Mouse (Mus musculus) layer of hippocampus, adult 8-10 months (tissue): ENCODE results near the gene Ctcf. TPM values are rescaled to one million over a fixed set of nuclear protein-coding genes. Genes with fewer than 3 reads are reported as not detected.

Experiments used
- DNase-seq, 2 experiments: peaks; one replicate each; pipeline ENCODE4 v3.0.0; 2022; ENCODE audit warnings: low spot score in 2 of 2
- total RNA-seq, 4 experiments: library from RNA; stranded (reverse); gene quantifications; 2 replicates each; pipeline ENCODE4 v1.2.4; 2022

Ctcf gene
- total RNA-seq, 4 experiments from 2014 or later, result 67.5 to 77.9 (median 71.5) TPM

- DNase-seq, result no peak
These were observed 8.8 kb downstream of the Ctcf start for GRCm38 (mm10) chr8:105645205-105645604.

- no peak for DNase-seq
These were observed 12.6 kb downstream of the Ctcf start for GRCm38 (mm10) chr8:105648929-105649328.

DNA sequence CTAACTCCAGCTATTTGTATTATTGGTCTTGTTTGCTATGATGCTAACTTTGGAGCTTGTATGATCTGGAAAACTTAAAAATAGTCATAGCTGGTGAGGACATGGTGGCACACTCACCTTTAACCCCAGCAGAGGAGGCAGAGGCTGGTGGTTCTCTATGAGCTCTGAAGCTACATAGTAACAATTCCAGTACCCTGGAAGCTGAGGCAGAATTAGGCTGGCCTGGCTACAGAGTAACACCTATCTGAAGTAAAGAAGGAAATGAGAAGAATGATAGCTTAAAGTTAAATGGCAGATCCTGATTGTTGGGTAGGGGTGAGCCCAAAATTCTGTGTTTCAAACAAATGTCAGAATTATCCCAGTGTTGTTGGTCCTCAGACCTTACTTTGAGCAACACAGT lies 21.3 kb downstream of the Ctcf start:
- DNase-seq, result no peak

DNA sequence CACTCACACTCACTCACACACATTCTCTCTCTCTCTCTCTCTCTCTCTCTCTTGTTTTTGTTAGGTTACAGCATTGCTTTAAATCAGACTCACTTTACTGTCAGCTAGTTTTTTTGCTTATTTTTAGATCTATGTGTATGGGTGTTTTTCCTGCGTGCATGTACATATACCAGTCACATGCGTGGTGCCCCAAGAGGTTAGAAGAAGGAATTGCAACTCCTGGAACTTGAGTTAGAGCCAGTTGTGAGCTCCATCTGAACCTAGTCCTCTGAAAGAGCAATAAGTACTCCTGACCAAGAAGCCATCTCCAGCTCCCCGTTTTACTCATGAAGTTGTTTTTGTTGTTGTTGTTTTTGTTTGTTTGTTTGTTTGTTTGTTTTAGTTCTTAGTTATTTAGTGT lies 24.8 kb downstream of the Ctcf start:
- no peak for DNase-seq

GRCm38 (mm10) chr8:105677891-105678290 lies 41.5 kb downstream of the Ctcf start:
- DNase-seq, result no peak

- no peak for DNase-seq
These were observed 49.0 kb downstream of the Ctcf start for GRCm38 (mm10) chr8:105685325-105685724.

DNA sequence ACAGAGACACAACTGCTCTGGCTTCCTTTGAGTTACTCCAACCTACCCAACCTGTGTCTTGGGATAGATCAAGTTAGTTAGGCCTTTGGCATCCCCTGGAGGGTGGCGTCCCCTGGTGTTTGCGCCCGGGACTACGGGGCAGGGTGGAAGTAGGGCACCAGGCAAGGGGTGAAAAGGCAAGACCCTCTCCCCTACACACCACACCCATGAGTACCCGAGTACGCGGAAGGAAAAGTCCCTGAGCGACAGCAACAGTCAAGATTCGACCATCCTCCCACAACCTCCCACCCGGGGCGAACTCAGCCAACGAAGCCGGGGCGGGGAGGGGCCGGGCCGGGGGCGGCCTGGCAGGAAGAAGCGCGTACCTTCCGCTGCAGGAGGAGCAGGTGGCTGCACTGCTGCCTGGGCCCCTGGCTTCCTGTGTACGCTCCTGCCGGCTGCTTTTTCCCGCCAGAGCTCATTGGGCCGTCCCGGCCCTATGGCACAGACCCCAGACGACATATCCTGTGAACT lies 49.5 kb downstream of the Ctcf start, which contains the start of gene Carmil2:
Gene Carmil2 (plus strand): TSS at position 479 of the 513 bp plus-strand sequence.
- DNase-seq, result no peak

- DNase-seq, result no peak
These were observed 50.2 kb downstream of the Ctcf start for GRCm38 (mm10) chr8:105686551-105686950.

DNA sequence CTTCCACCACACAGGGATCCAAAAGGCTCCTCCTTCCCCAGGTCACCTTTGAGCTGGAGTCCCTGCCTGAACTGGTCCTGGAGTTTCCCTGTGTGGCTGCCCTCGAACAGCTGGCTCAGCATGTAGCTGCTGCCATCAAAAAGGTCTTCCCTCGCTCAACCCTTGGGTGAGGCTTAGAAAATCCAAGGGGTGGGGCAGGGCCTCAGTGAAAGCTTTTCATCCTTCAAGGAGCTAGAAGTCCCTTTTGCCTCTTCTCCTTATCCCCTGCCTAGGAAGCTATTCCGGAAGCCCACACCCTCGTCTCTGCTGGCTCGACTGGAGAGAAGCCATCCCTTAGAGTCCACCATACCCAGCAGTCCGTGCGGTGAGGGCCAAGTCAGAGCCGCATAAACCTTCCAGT lies 51.1 kb downstream of the Ctcf start:
- no peak for DNase-seq

DNA sequence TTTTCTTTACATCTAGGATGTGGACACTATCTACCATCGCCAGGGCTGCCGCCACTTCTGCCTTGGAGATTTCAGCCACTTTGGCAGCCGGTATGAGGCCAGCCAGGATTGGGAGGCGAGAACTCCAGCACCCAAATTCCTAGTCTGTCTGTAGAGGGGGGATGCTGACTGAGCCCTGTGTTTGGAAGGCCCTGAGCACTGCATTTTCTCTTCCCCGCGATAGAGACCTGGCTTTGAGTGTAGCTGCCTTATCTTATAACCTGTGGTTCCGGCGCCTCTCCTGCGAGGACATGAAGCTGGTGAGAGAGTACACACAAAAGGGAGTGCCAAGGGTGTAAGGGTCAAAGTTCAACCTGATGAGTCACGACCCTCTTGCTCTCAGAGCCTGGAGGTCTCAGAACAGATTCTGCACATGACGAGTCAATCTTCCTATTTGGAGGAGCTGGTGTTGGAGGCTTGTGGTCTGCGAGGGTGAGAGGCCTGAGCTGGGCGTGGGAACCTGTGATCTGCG lies 51.9 kb downstream of the Ctcf start:
- no peak for DNase-seq

DNA sequence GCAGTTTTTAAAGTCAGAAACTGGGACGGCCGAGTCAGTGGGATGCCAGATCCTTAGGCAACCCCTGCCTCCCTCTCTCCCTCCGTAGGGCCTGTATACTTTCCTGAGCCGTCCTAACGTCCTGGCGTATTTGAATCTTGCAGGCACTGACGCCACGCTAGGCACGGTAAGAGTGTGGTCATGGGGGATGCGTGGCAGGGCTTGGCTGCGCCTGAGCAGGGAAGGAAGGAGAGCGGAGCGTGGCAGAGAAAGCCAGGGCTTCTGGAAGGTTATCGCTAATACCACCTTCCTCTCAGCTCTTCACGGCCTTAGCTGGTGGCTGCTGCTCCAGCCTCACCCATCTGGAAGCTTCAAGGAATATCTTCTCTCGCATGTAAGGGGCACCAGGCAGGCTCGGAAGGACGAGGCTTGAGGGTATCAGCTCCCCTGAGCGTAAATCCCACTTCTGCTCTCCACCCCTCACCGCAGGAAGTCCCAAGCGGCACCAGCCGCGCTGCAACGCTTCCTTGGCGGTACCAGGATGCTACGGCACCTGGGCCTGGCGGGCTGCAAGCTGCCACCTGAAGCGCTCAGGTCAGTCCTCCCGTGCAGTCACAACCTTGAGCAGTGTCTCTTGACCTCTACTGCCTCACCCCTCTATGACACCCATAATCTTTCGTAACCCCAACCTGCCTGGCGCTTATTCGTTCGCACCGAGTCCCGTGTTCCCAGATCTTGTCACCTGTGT lies 53.1 kb downstream of the Ctcf start:
- DNase-seq, result no peak

DNA sequence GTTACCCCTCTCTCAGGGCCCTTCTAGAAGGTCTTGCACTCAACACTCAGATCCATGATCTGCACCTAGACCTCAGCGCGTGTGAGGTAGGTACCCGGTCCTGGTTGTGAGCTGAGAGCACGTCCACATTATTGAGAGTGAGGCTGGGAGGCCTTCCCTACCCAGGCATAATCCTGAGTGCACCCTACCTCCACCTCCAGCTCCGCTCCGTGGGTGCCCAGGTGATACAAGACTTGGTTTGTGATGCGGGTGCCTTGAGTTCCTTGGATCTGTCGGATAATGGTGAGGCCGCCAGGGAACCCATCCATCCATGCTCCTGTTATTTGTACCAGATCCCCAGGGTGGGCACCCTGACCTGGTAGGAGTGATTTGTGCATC lies 53.6 kb downstream of the Ctcf start:
- DNase-seq, result no peak

GRCm38 (mm10) chr8:105690978-105691377 lies 54.6 kb downstream of the Ctcf start:
- no peak for DNase-seq

DNA sequence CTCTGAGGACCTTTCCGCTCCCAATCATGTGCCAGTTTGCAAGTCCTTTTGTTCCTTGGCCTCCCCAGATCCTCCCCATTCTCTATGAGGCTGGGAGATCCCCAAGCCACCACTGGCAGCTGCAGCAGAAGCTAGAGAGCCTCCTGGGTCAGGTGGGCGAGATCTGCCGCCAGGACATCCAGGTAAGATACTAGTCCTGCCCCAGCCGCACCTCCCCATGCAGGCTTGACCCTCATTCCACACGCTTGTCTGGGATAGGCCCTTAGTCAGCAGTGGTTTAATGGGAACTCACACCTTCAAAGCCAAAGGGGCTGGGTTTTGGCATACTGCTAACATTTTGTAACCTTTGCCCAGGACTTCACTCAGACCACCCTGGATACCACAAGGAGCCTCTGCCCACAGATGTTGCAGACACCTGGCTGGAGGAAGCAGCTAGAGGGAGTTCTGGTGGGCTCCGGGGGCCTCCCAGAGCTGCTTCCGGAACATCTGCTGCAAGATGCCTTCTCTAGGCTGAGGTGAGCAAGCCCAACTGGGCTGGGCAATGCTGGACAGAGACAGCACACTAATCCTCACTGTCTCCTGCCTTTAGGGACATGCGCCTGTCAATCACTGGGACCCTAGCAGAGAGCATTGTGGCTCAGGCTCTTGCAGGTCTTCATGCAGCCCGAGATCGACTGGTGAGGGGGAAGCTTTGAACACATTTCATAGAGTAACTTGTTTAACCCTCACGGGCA lies 56.2 kb downstream of the Ctcf start:
- no peak for DNase-seq

- peak; percentile 57 to 74 for DNase-seq
These were observed 57.3 kb downstream of the Ctcf start for GRCm38 (mm10) chr8:105693648-105694047.

GRCm38 (mm10) chr8:105694051-105694799 lies 57.9 kb downstream of the Ctcf start:
- DNase-seq, result peak in 1 of 2 experiments; percentile 46

DNA sequence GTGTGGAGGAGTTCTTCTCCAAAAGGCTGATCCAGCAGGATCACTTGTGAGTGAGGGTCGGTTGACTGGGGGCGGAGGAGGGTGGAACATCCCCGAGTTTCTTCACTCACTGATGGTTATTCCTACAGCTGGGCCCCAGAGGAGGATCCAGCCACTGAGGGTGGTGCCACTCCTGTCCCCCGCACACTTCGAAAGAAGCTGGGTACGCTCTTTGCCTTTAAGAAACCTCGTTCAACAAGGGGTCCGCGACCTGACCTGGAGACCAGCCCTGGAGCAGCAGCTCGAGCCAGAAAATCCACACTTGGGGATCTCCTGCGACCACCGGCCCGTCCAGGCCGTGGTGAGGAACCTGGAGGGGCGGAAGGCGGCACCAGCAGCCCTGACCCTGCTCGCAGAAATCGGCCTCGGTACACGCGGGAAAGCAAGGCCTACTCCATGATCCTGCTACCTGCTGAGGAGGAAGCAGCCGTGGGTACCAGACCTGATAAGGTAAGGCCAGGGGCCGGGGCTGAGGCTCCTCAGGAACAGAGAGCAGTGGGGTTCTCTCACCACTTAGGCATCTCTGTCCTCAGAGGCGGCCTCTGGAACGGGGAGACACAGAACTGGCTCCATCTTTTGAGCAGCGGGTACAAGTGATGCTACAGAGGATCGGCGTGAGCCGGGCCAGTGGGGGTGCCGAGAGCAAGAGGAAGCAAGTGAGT lies 58.9 kb downstream of the Ctcf start:
- DNase-seq, result no peak

- no peak for DNase-seq
These were observed 60.9 kb downstream of the Ctcf start for GRCm38 (mm10) chr8:105697196-105697780.

DNA sequence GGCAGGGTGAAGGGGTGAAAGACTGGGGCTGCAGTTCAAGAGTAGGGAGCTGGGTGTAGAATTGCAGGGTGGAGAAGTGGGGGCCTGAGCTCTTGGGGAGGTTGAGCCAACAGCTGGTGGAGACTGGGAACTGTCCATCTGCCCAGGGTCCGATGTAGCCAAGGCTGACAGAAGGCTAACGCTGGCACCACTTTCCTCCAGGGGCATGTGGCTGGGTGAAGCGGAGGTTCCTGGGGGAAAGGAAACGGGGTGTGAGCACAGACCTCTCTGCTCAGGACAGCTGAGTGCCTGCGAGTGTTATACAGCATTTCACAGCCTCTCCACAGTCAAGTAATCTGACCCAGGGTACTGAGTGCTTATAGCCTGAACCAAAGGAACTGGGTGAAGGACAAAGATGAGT lies 62.4 kb downstream of the Ctcf start:
- no peak for DNase-seq

DNA sequence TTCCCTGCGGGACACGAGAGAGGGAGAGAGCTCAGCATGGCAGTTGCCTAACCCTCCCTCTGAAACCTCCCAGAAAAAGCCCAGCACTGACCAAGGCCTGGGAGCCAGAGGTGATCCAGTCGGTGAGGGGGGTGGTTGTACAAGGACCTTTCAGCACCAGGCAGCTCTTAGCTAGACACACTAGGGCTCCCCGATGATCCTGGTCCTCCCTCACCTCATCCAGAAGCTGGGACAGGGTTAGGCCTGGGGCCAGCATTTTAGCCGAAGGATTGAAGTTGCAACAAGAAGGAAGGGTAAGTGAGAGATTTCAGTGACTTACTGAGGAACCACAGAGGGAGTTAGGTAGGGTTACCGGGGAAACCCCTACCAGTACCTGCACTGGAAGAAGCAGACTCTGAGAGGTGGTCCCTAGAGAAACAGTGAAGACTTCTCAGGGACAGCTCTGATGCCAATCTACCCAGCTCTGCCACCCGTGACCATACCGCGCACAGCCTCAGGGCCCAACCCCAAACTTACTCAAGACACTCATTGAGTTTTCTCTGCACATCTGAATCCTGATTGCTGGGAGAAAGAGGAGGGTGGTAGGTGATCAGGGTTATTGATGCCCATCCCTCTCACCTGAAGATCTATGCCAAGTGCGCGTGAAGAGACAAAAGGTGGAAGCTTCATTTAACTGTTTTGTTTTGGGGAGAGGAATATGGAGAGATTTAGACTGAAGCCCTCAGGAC lies 63.3 kb downstream of the Ctcf start:
- no peak for DNase-seq
